In genomic region chr11:51811230-51811629, GRCm38 (mm10) we compare ENCODE assay signal across 14 mouse cellular contexts. TPM values are rescaled to one million over a fixed set of nuclear protein-coding genes. Genes with fewer than 3 reads are reported as not detected.
DNase-seq lines count a peak whose midpoint lies in the region; ATAC-seq and TF ChIP-seq lines count a peak whose summit lies in the region.
"Had no signal": no experiment of that assay in that cellular context is flagged by ENCODE, and none has a peak within 500 bp of the region (broad histone marks: within the 10 kb centered on the region; RNA-seq: fewer than 3 reads in every experiment).

No protein-coding gene starts in this region.

- no peaks in the 10 kb centered on the region for H3K36me3 ChIP-seq in heart, postnatal 0 days (replicated peaks; ENCODE audit: control insufficient read depth, insufficient read depth, low read length)
- H3K36me3 ChIP-seq in lung, postnatal 0 days (ENCODE audit: insufficient read depth, low read length) = peaks cover 21% of the 10 kb centered on the region
- H3K36me3 ChIP-seq in ES-Bruce4 (ENCODE audit: control insufficient read depth, insufficient read depth, low read length, poor library complexity, severe bottlenecking) = no peaks in the 10 kb centered on the region
- H3K36me3 ChIP-seq: heart, embryonic 12.5 days; hindbrain, embryonic 12.5 days; liver, embryonic 13.5 days had no signal

- H3K9ac ChIP-seq in heart, postnatal 0 days (replicated peaks; ENCODE audit: low read depth, low read length) = no peak overlapping the region
- H3K9ac ChIP-seq in lung, postnatal 0 days (replicated peaks; ENCODE audit: low read depth) = no peak overlapping the region
- H3K9ac ChIP-seq in ES-Bruce4 (ENCODE audit: low read depth, poor library complexity, severe bottlenecking) = no peak overlapping the region
- H3K9ac ChIP-seq: heart, embryonic 12.5 days; hindbrain, embryonic 12.5 days; liver, embryonic 13.5 days had no signal

- H3K4me2 ChIP-seq in heart, postnatal 0 days (ENCODE audit: low read depth, low read length) = no peak overlapping the region
- no peak overlapping the region for H3K4me2 ChIP-seq in lung, postnatal 0 days (replicated peaks; ENCODE audit: low read depth, low read length)
- H3K4me2 ChIP-seq: heart, embryonic 12.5 days; hindbrain, embryonic 12.5 days; liver, embryonic 13.5 days had no signal

- no peaks in the 10 kb centered on the region for H3K4me1 ChIP-seq in heart, postnatal 0 days (ENCODE audit: control insufficient read depth, insufficient read depth)
- no peaks in the 10 kb centered on the region; the same call in 1 of the 2 replicates for H3K4me1 ChIP-seq in lung, postnatal 0 days (ENCODE audit: insufficient read depth, low read depth, low read length)
- H3K4me1 ChIP-seq in ES-Bruce4 (ENCODE audit: control insufficient read depth, insufficient read depth, low read length) = no peaks in the 10 kb centered on the region
- H3K4me1 ChIP-seq: heart, embryonic 12.5 days; hindbrain, embryonic 12.5 days; liver, embryonic 13.5 days had no signal

- no peak overlapping the region for H3K4me3 ChIP-seq in heart, postnatal 0 days (ENCODE audit: low read depth, low read length)
- H3K4me3 ChIP-seq in lung, postnatal 0 days (ENCODE audit: low read depth, low read length) = no peak overlapping the region
- no peak overlapping the region for H3K4me3 ChIP-seq in ES-Bruce4 (ENCODE audit: low read depth, low read length)
- H3K4me3 ChIP-seq: heart, embryonic 12.5 days; hindbrain, embryonic 12.5 days; liver, embryonic 13.5 days had no signal

- TF ChIP-seq POLR2A in ES-Bruce4 (IDR thresholded peaks at IDR 0.05; ENCODE audit: insufficient read depth, low read length) = no peak

- intact Hi-C loops in gastrocnemius, postnatal 14 days (cut with DNase I; ENCODE audit: low total_unique reads) = no loop called here

- no peaks in the 10 kb centered on the region for H3K9me3 ChIP-seq in heart, postnatal 0 days (replicated peaks; ENCODE audit: control insufficient read depth, low read length)
- no peaks in the 10 kb centered on the region for H3K9me3 ChIP-seq in lung, postnatal 0 days (ENCODE audit: low read length)
- H3K9me3 ChIP-seq in ES-Bruce4 (replicated peaks; ENCODE audit: control insufficient read depth, insufficient read depth, low read length, poor library complexity, severe bottlenecking) = no peaks in the 10 kb centered on the region
- H3K9me3 ChIP-seq: hindbrain, embryonic 12.5 days; liver, embryonic 13.5 days had no signal

- no peak overlapping the region for H3K27ac ChIP-seq in heart, postnatal 0 days (ENCODE audit: low read depth)
- H3K27ac ChIP-seq in lung, postnatal 0 days (ENCODE audit: low read length) = no peak overlapping the region
- no peak overlapping the region for H3K27ac ChIP-seq in ES-Bruce4 (ENCODE audit: insufficient read depth, low read length)
- H3K27ac ChIP-seq: hindbrain, embryonic 12.5 days; liver, embryonic 13.5 days had no signal

- no peaks in the 10 kb centered on the region for H3K27me3 ChIP-seq in heart, postnatal 0 days (ENCODE audit: control insufficient read depth, insufficient read depth, low read length)
- no peaks in the 10 kb centered on the region for H3K27me3 ChIP-seq in lung, postnatal 0 days (replicated peaks; ENCODE audit: insufficient read depth, low read length)
- H3K27me3 ChIP-seq in ES-Bruce4 (ENCODE audit: control insufficient read depth, insufficient read depth, low read length, poor library complexity, severe bottlenecking) = no peaks in the 10 kb centered on the region
- H3K27me3 ChIP-seq: heart, embryonic 12.5 days; hindbrain, embryonic 12.5 days; liver, embryonic 13.5 days had no signal

- TF ChIP-seq CTCF in heart, postnatal 0 days (IDR thresholded peaks at IDR 0.05; ENCODE audit: low read depth) = peak; percentile 21; the same call in 1 of the 2 replicates
- TF ChIP-seq CTCF in lung, postnatal 0 days (IDR thresholded peaks at IDR 0.05) = peak; percentile 50
- TF ChIP-seq CTCF in ES-Bruce4 (IDR thresholded peaks at IDR 0.05; ENCODE audit: low read depth, low read length) = peak; percentile 69

- no peak for ATAC-seq in heart, postnatal 0 days (ENCODE audit: insufficient read depth, low read depth)
- ATAC-seq in lung, postnatal 0 days = no peak

- 79% methylated on average over 4 of the region's 4 CpGs for WGBS in heart, postnatal 0 days
- WGBS in lung, postnatal 0 days = 88% methylated on average over 4 of the region's 4 CpGs

- TF ChIP-seq EP300 in heart, postnatal 0 days (IDR thresholded peaks at IDR 0.05; ENCODE audit: low read depth) = no peak
- no peak for TF ChIP-seq EP300 in lung, postnatal 0 days (IDR thresholded peaks at IDR 0.05)
- no peak for TF ChIP-seq EP300 in ES-Bruce4 (IDR thresholded peaks at IDR 0.05; ENCODE audit: insufficient read depth, low read depth, low read length)

- DNase-seq in heart, postnatal 0 days (ENCODE audit: low spot score) = no peak
- DNase-seq in heart, adult 18-20 months = no peak
- DNase-seq in lung, postnatal 0 days (ENCODE audit: low spot score) = no peak
- no peak for DNase-seq in lung, postnatal 10 days
- peak; percentile 59 for DNase-seq in induced T-regulatory cell, adult 2 months (ENCODE audit: low read depth)
- no peak for DNase-seq in adrenal gland, postnatal 14 days
- DNase-seq in gastrocnemius, postnatal 14 days = no peak
- DNase-seq: adrenal gland, adult 2 months; cerebellum, adult 11 months; liver, embryonic 13.5 days; thymus, postnatal 14 days had no signal

RNA-seq across cellular contexts. Expression of gene Jade2, which starts 46.2 kb away (rescaled TPM):
- 1.9 and 2.3 TPM in 2 replicates for total RNA-seq in heart, postnatal 0 days (2014; rRNA removed; ENCODE audit: low replicate concordance)
- 0.60 and 0.72 TPM in 2 replicates for polyA plus RNA-seq in heart, postnatal 0 days (2015; fragmentation: Nextera tagmentation; extraction: Ambion mirVana)
- total RNA-seq in heart, adult 18-20 months (2021) = 10 to 100 TPM; 13.4 to 18.3 TPM
- polyA plus RNA-seq in lung, postnatal 0 days (2015; fragmentation: Nextera tagmentation; extraction: Ambion mirVana) = 3.1 and 3.9 TPM in 2 replicates
- 9.6 and 10.1 TPM in 2 replicates for polyA plus RNA-seq in ES-Bruce4 (2011; ENCODE audit: insufficient read depth, insufficient read length, low read depth, missing spikeins)
- 11.9 and 15.1 TPM in 2 replicates for total RNA-seq in adrenal gland, postnatal 14 days (2021)
- 1 to 10 TPM; 2.0 to 5.0 TPM for total RNA-seq in gastrocnemius, postnatal 14 days (2021)

RNA-seq across cellular contexts. Expression of gene Sar1b, which starts 47.7 kb away (rescaled TPM):
- total RNA-seq in heart, postnatal 0 days (2014; rRNA removed; ENCODE audit: low replicate concordance) = 124 and 134 TPM in 2 replicates
- 194 and 196 TPM in 2 replicates for polyA plus RNA-seq in heart, postnatal 0 days (2015; fragmentation: Nextera tagmentation; extraction: Ambion mirVana)
- total RNA-seq in heart, adult 18-20 months (2021) = 100 to 1,000 TPM; 142 to 150 TPM
- 121 and 125 TPM in 2 replicates for polyA plus RNA-seq in lung, postnatal 0 days (2015; fragmentation: Nextera tagmentation; extraction: Ambion mirVana)
- polyA plus RNA-seq in ES-Bruce4 (2011; ENCODE audit: insufficient read depth, insufficient read length, low read depth, missing spikeins) = 38.8 and 39.5 TPM in 2 replicates
- total RNA-seq in adrenal gland, postnatal 14 days (2021) = 95.1 and 99.2 TPM in 2 replicates
- total RNA-seq in gastrocnemius, postnatal 14 days (2021) = 100 to 1,000 TPM; 212 to 254 TPM

RNA-seq across cellular contexts. Expression of gene Sec24a, which starts 47.8 kb away (rescaled TPM):
- total RNA-seq in heart, postnatal 0 days (2014; rRNA removed; ENCODE audit: low replicate concordance) = 8.3 and 11.8 TPM in 2 replicates
- polyA plus RNA-seq in heart, postnatal 0 days (2015; fragmentation: Nextera tagmentation; extraction: Ambion mirVana) = 6.2 and 7.3 TPM in 2 replicates
- total RNA-seq in heart, adult 18-20 months (2021) = 10 to 100 TPM; 16.4 to 17.8 TPM
- 10.3 and 10.5 TPM in 2 replicates for polyA plus RNA-seq in lung, postnatal 0 days (2015; fragmentation: Nextera tagmentation; extraction: Ambion mirVana)
- 50.2 and 50.5 TPM in 2 replicates for polyA plus RNA-seq in ES-Bruce4 (2011; ENCODE audit: insufficient read depth, insufficient read length, low read depth, missing spikeins)
- 31.7 and 37.9 TPM in 2 replicates for total RNA-seq in adrenal gland, postnatal 14 days (2021)
- 10 to 100 TPM; 22.9 to 35.1 TPM for total RNA-seq in gastrocnemius, postnatal 14 days (2021)
